Mouse (Mus musculus): Measurements from ENCODE around the gene Slc25a13.

DNA sequence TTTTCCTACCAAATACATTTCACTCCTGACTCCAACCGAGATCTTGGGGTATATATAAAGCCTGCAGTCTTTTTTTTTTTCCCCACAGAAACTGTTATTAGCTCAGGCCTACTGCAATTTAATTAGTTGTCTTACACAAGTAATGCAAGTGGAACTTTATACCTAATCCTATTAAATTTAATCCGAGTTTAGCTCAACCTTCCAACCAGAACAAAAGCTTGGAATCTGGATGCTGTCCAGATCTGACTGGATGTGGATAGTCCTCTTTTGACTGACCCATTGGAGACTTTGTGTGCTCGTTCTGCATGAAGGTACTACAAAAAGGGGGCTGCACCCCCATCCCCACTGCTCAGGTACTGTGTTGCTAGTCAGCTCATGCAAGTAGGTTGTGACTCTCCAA lies 163.0 kb downstream of the Slc25a13 start:
- TF ChIP-seq POLR2A (IDR thresholded peaks at IDR 0.05; ENCODE audit: insufficient read depth, low read depth, low read length) (no peak), CTCF (IDR thresholded peaks at IDR 0.05) (no peak), EP300 (IDR thresholded peaks at IDR 0.05; ENCODE audit: insufficient read depth, low read depth, low read length) (no peak)

All from heart, adult 2 months (tissue).